Mouse (Mus musculus) G1E (cell line): ENCODE measurements at regions not wholly inside any gene's neighbourhood (a gene's known extent, or its start where the extent isn't known, plus 50 kb on each side); places are given as distances from the start of the nearest gene placed in this dataset.

Experiments used
- ATAC-seq: 2 replicates; pipeline ENCODE4 v1.8.0; 2016; ENCODE audit warnings: mild to moderate bottlenecking; ENCODE audit not compliant: insufficient number of reproducible peaks, poor library complexity, low FRiP score, severe bottlenecking; ENCODE audit errors: extremely low read depth
- DNase-seq: peaks from one replicate; pipeline ENCODE4 v3.0.0; 2012; ENCODE audit warnings: low spot score
- H3K27me3 ChIP-seq: 2 replicates; pipeline ENCODE4 v1.6.1; 2012; ENCODE audit warnings: mild to moderate bottlenecking, low read length, inconsistent platforms; ENCODE audit not compliant: insufficient read depth
- H3K36me3 ChIP-seq: replicated peaks from 2 replicates; pipeline ENCODE3; 2012; ENCODE audit warnings: mild to moderate bottlenecking, inconsistent platforms
- H3K4me1 ChIP-seq: 2 replicates; pipeline ENCODE4 v1.6.1; 2012; ENCODE audit warnings: low read depth, low read length, inconsistent platforms, mixed read lengths; ENCODE audit not compliant: insufficient read depth
- H3K4me3 ChIP-seq: 2 replicates; pipeline ENCODE4 v1.5.1; 2012; ENCODE audit warnings: low read depth, mild to moderate bottlenecking, inconsistent platforms, low read length, moderate library complexity, mixed read lengths
- H3K9me3 ChIP-seq: replicated peaks from 2 replicates; pipeline ENCODE4 v1.6.1; 2012; ENCODE audit warnings: inconsistent platforms
- CTCF ChIP-seq: IDR thresholded peaks from 2 replicates; pipeline ENCODE4 v1.5.1; 2012; ENCODE audit warnings: low read depth, low read length, inconsistent platforms, mixed read lengths
- GATA1 ChIP-seq: IDR thresholded peaks from 2 replicates; pipeline ENCODE4 v1.6.1; 2012; ENCODE audit warnings: borderline replicate concordance, low read length, inconsistent platforms, mixed read lengths
- GATA2 ChIP-seq: IDR thresholded peaks from 2 replicates; pipeline ENCODE4 v1.6.1; 2012; ENCODE audit warnings: low read depth, low read length, inconsistent platforms, borderline replicate concordance
- POLR2AphosphoS5 ChIP-seq: IDR thresholded peaks from 2 replicates; pipeline ENCODE4 v1.6.1; 2012; ENCODE audit warnings: low read depth, low read length, inconsistent platforms; ENCODE audit not compliant: insufficient replicate concordance
- TAL1 ChIP-seq: conservative IDR thresholded peaks from 2 replicates; pipeline ENCODE4 v1.6.1; 2012; ENCODE audit warnings: low read depth, low read length, inconsistent platforms, mixed read lengths

DNA sequence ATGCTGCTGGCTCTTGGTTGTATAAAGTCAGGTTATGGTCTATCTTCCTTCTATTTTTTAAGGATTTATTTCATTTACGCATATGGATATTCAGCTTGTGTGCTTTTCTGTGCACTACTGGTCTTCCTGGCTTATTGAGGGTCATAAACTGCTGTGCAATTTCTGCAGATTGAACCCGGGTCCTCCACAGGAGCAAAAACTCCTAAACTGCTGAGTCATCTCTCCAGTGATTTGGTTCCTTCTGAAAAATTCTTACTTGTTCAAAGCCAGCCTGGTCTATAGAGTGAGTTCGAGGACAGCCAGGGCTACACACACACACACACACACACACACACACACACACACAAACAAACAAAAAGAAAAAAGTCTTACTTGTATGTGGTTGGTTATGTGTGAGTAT, 95.5 kb upstream of the Eomes start:
- Histone ChIP-seq H3K27me3 (no peaks in the 10 kb centered on the region), H3K4me3 (no peak overlapping the region), H3K9me3 (peaks cover 26% of the 10 kb centered on the region), H3K4me1 (no peaks in the 10 kb centered on the region), H3K36me3 (no peaks in the 10 kb centered on the region)
- ATAC-seq (no peak), DNase-seq (no peak)
- TF ChIP-seq GATA1: no peak
- no peak for TF ChIP-seq POLR2AphosphoS5
- TF ChIP-seq GATA2: no peak
- TF ChIP-seq TAL1: no peak
- no peak for TF ChIP-seq CTCF

DNA sequence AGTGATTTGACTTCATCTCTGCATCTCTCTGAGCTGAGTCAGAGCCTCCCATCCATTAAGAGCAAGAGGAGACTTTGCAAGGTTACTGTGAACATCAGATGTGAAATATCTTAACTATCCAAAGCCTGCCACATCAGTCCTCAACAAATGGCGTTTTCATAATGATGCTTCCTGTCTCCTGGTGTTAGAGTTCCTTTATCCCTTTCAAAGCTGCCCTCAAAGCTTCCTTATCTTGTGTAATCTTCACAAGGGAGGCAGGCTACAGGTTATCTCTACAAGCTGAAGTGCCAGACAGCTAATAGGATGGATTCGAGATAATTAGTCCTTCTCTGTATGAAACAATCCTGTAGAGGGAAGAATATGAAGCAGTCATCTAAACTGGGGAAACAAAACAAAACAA, 93.4 kb upstream of the Eomes start:
- Histone ChIP-seq H3K9me3 (peaks cover 39% of the 10 kb centered on the region), H3K36me3 (no peaks in the 10 kb centered on the region), H3K4me1 (no peaks in the 10 kb centered on the region), H3K4me3 (no peak overlapping the region), H3K27me3 (no peaks in the 10 kb centered on the region)
- no peak for TF ChIP-seq POLR2AphosphoS5
- TF ChIP-seq GATA2: no peak
- no peak for TF ChIP-seq TAL1
- no peak for TF ChIP-seq CTCF
- no peak for TF ChIP-seq GATA1
- ATAC-seq: no peak
- DNase-seq: no peak

DNA sequence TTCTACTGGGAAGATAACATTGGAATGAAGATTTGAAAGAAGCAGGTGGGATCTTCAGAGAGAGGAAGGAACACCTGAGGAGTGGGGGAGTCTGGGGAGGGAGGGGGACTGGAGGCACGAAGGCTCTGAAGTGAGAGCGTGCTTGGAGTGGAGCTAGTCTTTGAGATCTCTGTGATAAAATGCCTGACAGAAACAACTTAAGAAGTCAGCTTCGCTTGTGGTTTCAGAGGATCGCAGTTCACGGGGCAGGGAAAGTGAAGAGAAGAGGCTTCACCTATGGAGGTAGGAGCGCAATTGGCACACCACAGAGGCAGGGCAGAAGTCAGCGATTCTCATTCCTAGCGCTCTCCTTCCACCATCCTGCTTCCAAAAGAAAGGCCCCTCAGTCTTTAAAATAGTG, 90.4 kb upstream of the Eomes start:
- ATAC-seq: no peak

DNA sequence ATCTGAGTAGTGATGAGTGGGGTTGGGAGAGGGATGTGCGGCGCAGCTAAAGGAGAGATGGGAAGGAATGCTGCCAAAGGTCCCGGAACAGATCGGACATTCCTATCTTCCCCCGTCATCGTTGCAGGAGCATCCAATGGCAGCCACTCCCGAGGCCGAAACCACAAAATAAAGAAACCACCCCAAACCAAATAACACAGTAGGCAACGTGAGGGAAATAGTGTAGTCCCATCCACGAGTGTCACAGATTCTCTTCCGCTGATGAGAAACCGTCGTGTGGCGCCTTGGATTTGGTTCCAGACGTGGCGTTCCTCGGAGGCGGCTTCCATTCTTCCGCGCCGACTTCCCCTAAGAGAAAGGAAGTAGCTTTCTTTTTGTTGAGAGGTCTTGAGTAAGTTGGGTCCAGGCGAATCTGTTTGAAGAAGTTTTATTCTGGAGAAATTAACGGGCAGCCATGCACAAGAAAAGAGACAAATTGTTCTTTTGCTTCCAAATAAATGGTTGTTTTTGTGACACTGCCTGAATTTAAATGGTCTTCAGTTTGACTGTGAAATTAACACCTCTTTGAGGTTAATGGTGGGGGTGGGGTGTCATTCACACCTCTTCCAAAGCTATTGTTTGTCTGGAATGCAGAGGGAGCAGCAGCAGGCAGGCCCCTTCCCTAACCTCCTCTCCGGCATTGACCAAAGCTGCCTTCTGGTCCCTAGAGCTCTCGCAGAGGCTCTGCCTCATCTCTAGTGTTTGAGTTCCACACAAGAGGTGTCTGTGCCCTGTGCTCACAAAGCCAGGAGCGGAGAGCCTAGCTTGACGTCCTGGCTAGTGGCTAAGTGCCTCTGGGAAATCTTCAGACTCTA, 88.3 kb upstream of the Eomes start:
- H3K4me1 ChIP-seq: no peaks in the 10 kb centered on the region
- DNase-seq (no peak), ATAC-seq (no peak)
- H3K36me3 ChIP-seq: no peaks in the 10 kb centered on the region
- H3K9me3 ChIP-seq: peaks cover 48% of the 10 kb centered on the region
- no peaks in the 10 kb centered on the region for H3K27me3 ChIP-seq
- TF ChIP-seq GATA2: no peak
- no peak for TF ChIP-seq POLR2AphosphoS5
- no peak for TF ChIP-seq CTCF
- no peak for TF ChIP-seq TAL1
- TF ChIP-seq GATA1: no peak
- no peak overlapping the region for H3K4me3 ChIP-seq

More for the DNA sequence above, 90.4 kb upstream of the Eomes start:
- TF ChIP-seq CTCF: no peak
- no peak for TF ChIP-seq GATA2
- TF ChIP-seq TAL1: no peak
- no peak for TF ChIP-seq GATA1
- no peak for TF ChIP-seq POLR2AphosphoS5
- DNase-seq: no peak
- H3K9me3 ChIP-seq: peaks cover 42% of the 10 kb centered on the region
- no peaks in the 10 kb centered on the region for H3K4me1 ChIP-seq
- H3K27me3 ChIP-seq: no peaks in the 10 kb centered on the region
- H3K36me3 ChIP-seq: no peaks in the 10 kb centered on the region
- no peak overlapping the region for H3K4me3 ChIP-seq

DNA sequence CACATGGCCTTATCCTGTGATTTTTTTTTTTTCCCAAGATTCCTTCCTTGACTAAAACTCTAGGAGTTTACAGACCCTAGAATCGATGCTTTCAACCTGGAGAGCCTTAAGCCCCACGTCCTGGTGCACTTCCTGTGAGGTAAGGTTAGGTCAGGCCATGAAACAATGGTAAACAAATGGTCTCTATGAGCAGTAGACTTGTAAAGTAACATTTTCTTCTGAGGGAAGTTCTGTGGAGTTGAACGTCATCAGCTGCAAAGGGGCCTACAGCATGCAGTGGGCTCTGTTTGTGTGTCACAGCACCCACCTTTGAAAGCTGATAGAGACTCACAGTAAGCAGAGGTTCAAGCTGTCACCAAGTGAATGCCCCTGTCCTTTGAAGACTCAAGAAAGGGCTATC, 87.3 kb upstream of the Eomes start:
- no peak for DNase-seq
- no peak for ATAC-seq
- no peaks in the 10 kb centered on the region for H3K4me1 ChIP-seq
- H3K9me3 ChIP-seq: peaks cover 45% of the 10 kb centered on the region
- H3K36me3 ChIP-seq: no peaks in the 10 kb centered on the region
- no peak overlapping the region for H3K4me3 ChIP-seq
- no peak for TF ChIP-seq TAL1
- no peak for TF ChIP-seq GATA1
- TF ChIP-seq CTCF: no peak
- TF ChIP-seq GATA2: no peak
- no peak for TF ChIP-seq POLR2AphosphoS5
- H3K27me3 ChIP-seq: no peaks in the 10 kb centered on the region

DNA sequence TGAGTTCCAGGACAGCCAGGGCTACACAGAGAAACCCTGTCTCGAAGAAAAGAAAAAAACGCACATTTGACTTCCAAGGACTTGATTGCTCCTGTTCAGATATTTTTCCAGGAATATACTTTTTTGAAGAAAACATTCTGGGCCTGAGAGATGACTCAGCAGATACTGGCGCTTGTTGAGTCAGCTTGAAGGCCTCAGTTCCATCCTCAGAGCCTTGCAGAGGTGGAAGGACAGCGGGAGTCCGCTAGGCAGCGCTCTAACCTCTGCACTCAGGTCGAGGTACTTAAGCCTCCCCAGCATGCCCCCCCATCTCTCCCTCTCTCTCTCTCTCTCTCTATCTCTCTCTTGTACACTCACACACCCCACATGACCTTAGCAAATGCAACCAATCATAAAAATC, 86.3 kb upstream of the Eomes start:
- no peaks in the 10 kb centered on the region for H3K36me3 ChIP-seq
- ATAC-seq: no peak
- no peaks in the 10 kb centered on the region for H3K27me3 ChIP-seq
- TF ChIP-seq POLR2AphosphoS5: no peak
- no peak for TF ChIP-seq TAL1
- no peak for TF ChIP-seq GATA1
- no peak for TF ChIP-seq CTCF
- TF ChIP-seq GATA2: no peak
- no peaks in the 10 kb centered on the region for H3K4me1 ChIP-seq
- H3K4me3 ChIP-seq: no peak overlapping the region
- peaks cover 51% of the 10 kb centered on the region for H3K9me3 ChIP-seq
- DNase-seq: no peak

DNA sequence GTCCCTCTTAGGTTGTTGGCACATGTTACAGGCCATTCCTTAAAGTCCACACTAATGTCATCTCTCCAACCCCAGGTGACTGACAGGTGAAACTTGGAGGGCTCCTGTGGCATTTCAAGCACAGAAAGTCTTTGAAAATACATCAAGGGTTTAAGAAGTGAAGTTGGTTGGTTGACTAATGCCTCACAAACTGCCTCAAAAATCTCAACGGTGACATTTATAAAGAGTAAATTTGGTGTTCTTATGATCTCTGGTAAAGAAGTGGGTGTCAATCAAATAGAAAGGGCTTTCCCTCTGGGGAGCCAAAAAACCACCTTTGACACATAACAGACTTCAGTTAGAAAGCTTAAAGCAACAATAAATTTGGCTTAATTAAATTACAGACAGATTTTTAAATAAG, 85.2 kb upstream of the Eomes start:
- no peak for ATAC-seq
- no peaks in the 10 kb centered on the region for H3K36me3 ChIP-seq

More for the DNA sequence above, 85.2 kb upstream of the Eomes start:
- H3K4me3 ChIP-seq: no peak overlapping the region
- no peak for TF ChIP-seq TAL1
- TF ChIP-seq GATA2: no peak
- TF ChIP-seq POLR2AphosphoS5: no peak
- no peak for TF ChIP-seq GATA1
- no peak for TF ChIP-seq CTCF
- DNase-seq: no peak
- no peaks in the 10 kb centered on the region for H3K4me1 ChIP-seq
- H3K9me3 ChIP-seq: peaks cover 52% of the 10 kb centered on the region
- H3K27me3 ChIP-seq: no peaks in the 10 kb centered on the region
